Mouse (Mus musculus): ENCODE measurements around the gene Ptafr.

Gene Ptafr

GRCm38 (mm10) chr4:132563965-132564364 is at the start of gene Ptafr:
Ptafr (plus strand) TSS chr4:132564067.
- no peak for DNase-seq (ENCODE audit: low spot score)

- peak; percentile 27 for DNase-seq (ENCODE audit: low spot score)
These were observed 49.2 kb upstream of the Ptafr start for GRCm38 (mm10) chr4:132514555-132515135.

- DNase-seq (ENCODE audit: low spot score) = peak; percentile 55
These were observed 48.3 kb upstream of the Ptafr start for GRCm38 (mm10) chr4:132515369-132516155.

- DNase-seq (ENCODE audit: low spot score) = no peak
These were observed 45.8 kb upstream of the Ptafr start for GRCm38 (mm10) chr4:132518066-132518465.

GRCm38 (mm10) chr4:132519188-132519587 is 44.7 kb upstream of the Ptafr start:
- DNase-seq (ENCODE audit: low spot score) = no peak

- no peak for DNase-seq (ENCODE audit: low spot score)
These were observed 39.5 kb upstream of the Ptafr start for GRCm38 (mm10) chr4:132524321-132524741.

GRCm38 (mm10) chr4:132524808-132525207 is 39.1 kb upstream of the Ptafr start:
- DNase-seq (ENCODE audit: low spot score) = no peak

GRCm38 (mm10) chr4:132526678-132527077 is 37.2 kb upstream of the Ptafr start:
- no peak for DNase-seq (ENCODE audit: low spot score)

- no peak for DNase-seq (ENCODE audit: low spot score)
These were observed 35.8 kb upstream of the Ptafr start for GRCm38 (mm10) chr4:132527917-132528522.

GRCm38 (mm10) chr4:132529344-132529743 is 34.5 kb upstream of the Ptafr start:
- no peak for DNase-seq (ENCODE audit: low spot score)

- no peak for DNase-seq (ENCODE audit: low spot score)
These were observed 33.6 kb upstream of the Ptafr start for GRCm38 (mm10) chr4:132530033-132530804.

GRCm38 (mm10) chr4:132532496-132532895 is 31.4 kb upstream of the Ptafr start:
- DNase-seq (ENCODE audit: low spot score) = no peak

GRCm38 (mm10) chr4:132532981-132533916 is 30.6 kb upstream of the Ptafr start, which contains the start of gene Atpif1:
Atpif1 (minus strand) TSS chr4:132533659.
- DNase-seq (ENCODE audit: low spot score) = peak; percentile 52

GRCm38 (mm10) chr4:132535406-132536121 is 28.3 kb upstream of the Ptafr start, which contains the start of gene Dnajc8:
Dnajc8 (plus strand) TSS chr4:132535550.
- DNase-seq (ENCODE audit: low spot score) = peak; percentile 92

- DNase-seq (ENCODE audit: low spot score) = no peak
These were observed 24.4 kb upstream of the Ptafr start for GRCm38 (mm10) chr4:132539481-132539880.

- no peak for DNase-seq (ENCODE audit: low spot score)
These were observed 22.5 kb upstream of the Ptafr start for GRCm38 (mm10) chr4:132541413-132541812.

- DNase-seq (ENCODE audit: low spot score) = no peak
These were observed 21.1 kb upstream of the Ptafr start for GRCm38 (mm10) chr4:132542724-132543123.

GRCm38 (mm10) chr4:132545851-132546250 is 18.0 kb upstream of the Ptafr start:
- DNase-seq (ENCODE audit: low spot score) = no peak

- no peak for DNase-seq (ENCODE audit: low spot score)
These were observed 9.6 kb upstream of the Ptafr start for GRCm38 (mm10) chr4:132554221-132554620.

- DNase-seq (ENCODE audit: low spot score) = no peak
These were observed 9.2 kb upstream of the Ptafr start for GRCm38 (mm10) chr4:132554653-132555052.
